ENCODE assay signal across 22 mouse cellular contexts in the genomic region with DNA sequence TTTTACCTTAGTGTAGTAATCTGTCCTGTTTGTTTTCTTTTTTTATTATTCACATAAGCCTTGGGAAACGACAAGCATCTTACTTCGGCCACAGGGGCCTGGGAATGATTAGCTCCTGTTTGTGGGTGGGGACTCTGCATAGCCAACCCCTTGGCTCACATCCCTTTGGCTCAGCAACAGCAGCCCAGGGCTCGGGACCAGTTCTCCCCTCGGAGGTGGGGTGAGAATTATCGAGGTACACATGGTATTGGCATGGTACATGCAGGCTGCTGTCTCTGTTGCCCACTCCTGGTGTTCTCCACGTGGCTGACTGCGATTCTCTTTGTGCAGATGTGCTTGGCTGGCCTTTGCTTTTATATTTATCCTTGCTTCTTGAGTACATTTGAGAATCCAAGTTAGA.
DNase-seq lines count a peak whose midpoint lies in the region; ATAC-seq and TF ChIP-seq lines count a peak whose summit lies in the region.
"Had no signal": no experiment of that assay in that cellular context is flagged by ENCODE, and none has a peak within 500 bp of the region (broad histone marks: within the 10 kb centered on the region; RNA-seq: fewer than 3 reads in every experiment).

No protein-coding gene starts in this region.

- DNase-seq in liver, postnatal 0 days, result no peak
- no peak for DNase-seq in liver
- DNase-seq in gastrocnemius, postnatal 14 days, result peak; percentile 42
- DNase-seq in kidney, adult 8-10 months, result no peak
- no peak for DNase-seq in left cerebral cortex, adult 11 months (ENCODE audit: low spot score)
- no peak for DNase-seq in right cerebral cortex, postnatal 25 days
- DNase-seq: adrenal gland, postnatal 25 days; cerebellum, adult 2 months; heart, adult 18-20 months; kidney, adult 2 months; kidney, postnatal 36 days; left cerebral cortex, postnatal 4 days; lung, adult 18-20 months; lung, postnatal 4 days; thymus, postnatal 4 days had no signal

- H3K27me3 ChIP-seq in liver, postnatal 0 days (ENCODE audit: insufficient read depth, low read length), result no peaks in the 10 kb centered on the region
- H3K27me3 ChIP-seq in limb, embryonic 12.5 days, result 0 out of 2 replicates have a peak, but pooled peaks cover 3% of the 10 kb centered on the region
- H3K27me3 ChIP-seq: forebrain, embryonic 13.5 days; Patski had no signal

- H3K4me1 ChIP-seq in liver, postnatal 0 days (ENCODE audit: insufficient read depth), result peaks cover 5% of the 10 kb centered on the region; the same call in 1 of the 2 replicates
- peaks cover 45% of the 10 kb centered on the region for H3K4me1 ChIP-seq in limb, embryonic 12.5 days (replicated peaks)
- H3K4me1 ChIP-seq: forebrain, embryonic 13.5 days; neural tube, embryonic 13.5 days had no signal

- H3K4me2 ChIP-seq in liver, postnatal 0 days (ENCODE audit: low read depth, low read length), result no peak overlapping the region
- no peak overlapping the region for H3K4me2 ChIP-seq in limb, embryonic 12.5 days
- H3K4me2 ChIP-seq: forebrain, embryonic 13.5 days; hindbrain, embryonic 14.5 days; midbrain, embryonic 11.5 days; neural tube, embryonic 13.5 days had no signal

- H3K4me3 ChIP-seq in liver, postnatal 0 days (ENCODE audit: low read depth, low read length), result no peak overlapping the region
- no peak overlapping the region for H3K4me3 ChIP-seq in limb, embryonic 12.5 days (replicated peaks)
- H3K4me3 ChIP-seq: forebrain, embryonic 13.5 days; neural tube, embryonic 13.5 days had no signal

- no peak overlapping the region for H3K9ac ChIP-seq in liver, postnatal 0 days (replicated peaks)
- H3K9ac ChIP-seq in limb, embryonic 12.5 days (replicated peaks), result no peak overlapping the region
- H3K9ac ChIP-seq: forebrain, embryonic 13.5 days; hindbrain, embryonic 14.5 days; neural tube, embryonic 13.5 days had no signal

- no peaks in the 10 kb centered on the region for H3K36me3 ChIP-seq in liver, postnatal 0 days (replicated peaks; ENCODE audit: insufficient read depth, low read length)
- H3K36me3 ChIP-seq in limb, embryonic 12.5 days, result no peaks in the 10 kb centered on the region
- H3K36me3 ChIP-seq: neural tube, embryonic 13.5 days had no signal

- no peak overlapping the region for H3K27ac ChIP-seq in liver, postnatal 0 days (ENCODE audit: low read depth)
- H3K27ac ChIP-seq in limb, embryonic 12.5 days, result peak overlapping the region; percentile 83
- H3K27ac ChIP-seq: forebrain, embryonic 13.5 days; hindbrain, embryonic 14.5 days; neural tube, embryonic 13.5 days had no signal

- TF ChIP-seq EP300 in liver, postnatal 0 days (IDR thresholded peaks at IDR 0.05; ENCODE audit: low read depth), result no peak

- WGBS in liver, postnatal 0 days (ENCODE audit: insufficient replicate concordance), result 63% methylated on average over 7 of the region's 7 CpGs
- WGBS in limb, embryonic 12.5 days, result 33% methylated on average over 7 of the region's 7 CpGs

- ATAC-seq in liver, postnatal 0 days, result peak; percentile 44; the same call in 1 of the 2 replicates
- peak; percentile 57; the same call in 1 of the 2 replicates for ATAC-seq in limb, embryonic 12.5 days (ENCODE audit: insufficient number of reproducible peaks, insufficient read depth, low FRiP score, low TSS enrichment, low read depth)
- ATAC-seq: activated CD4-positive, CD25-positive, alpha-beta regulatory T cell, adult 4 months; forebrain, embryonic 13.5 days; Patski had no signal

- no peak for TF ChIP-seq CTCF in liver, postnatal 0 days (IDR thresholded peaks at IDR 0.05; ENCODE audit: low read depth)

- intact Hi-C loops in gastrocnemius, postnatal 14 days (cut with DNase I; ENCODE audit: low total_unique reads), result no loop called here

- no peaks in the 10 kb centered on the region for H3K9me3 ChIP-seq in liver, postnatal 0 days (ENCODE audit: low read length)
- H3K9me3 ChIP-seq in limb, embryonic 12.5 days, result no peaks in the 10 kb centered on the region
- H3K9me3 ChIP-seq: forebrain, embryonic 13.5 days; neural tube, embryonic 13.5 days had no signal
